Mouse (Mus musculus): ENCODE measurements around the gene Tyk2.

- TF ChIP-seq POLR2A (IDR thresholded peaks at IDR 0.05; ENCODE audit: insufficient read depth, low read length) (no peak), CTCF (IDR thresholded peaks at IDR 0.05; ENCODE audit: low read depth, low read length) (no peak), EP300 (IDR thresholded peaks at IDR 0.05; ENCODE audit: insufficient read depth, low read depth, low read length) (no peak)
Observed at GRCm38 (mm10) chr9:21097793-21098192, 33.2 kb downstream of the Tyk2 start.

All from ES-Bruce4 (cell line).